Mouse (Mus musculus): Measurements from ENCODE around the gene Trim40. TPM values are rescaled to one million over a fixed set of nuclear protein-coding genes. Genes with fewer than 3 reads are reported as not detected.

The Trim40 gene
- polyA plus RNA-seq, 1 experiment from 2014 or later, result not detected

- H3K4me2 ChIP-seq (ENCODE audit: low read depth, severe bottlenecking), result no peak overlapping the region
- H3K4me1 ChIP-seq (ENCODE audit: control insufficient read depth, insufficient read depth, low read length), result no peaks in the 10 kb centered on the region
- no peaks in the 10 kb centered on the region for H3K9me3 ChIP-seq (ENCODE audit: control insufficient read depth, low read length)
- no peak overlapping the region for H3K9ac ChIP-seq (ENCODE audit: low read length)
- no peak for ATAC-seq (ENCODE audit: insufficient number of reproducible peaks, low FRiP score, low TSS enrichment, low read depth)
- H3K27ac ChIP-seq (replicated peaks; ENCODE audit: low read depth, low read length), result no peak overlapping the region
- 93% methylated on average over 12 of the region's 12 CpGs for WGBS
- no peaks in the 10 kb centered on the region for H3K36me3 ChIP-seq (ENCODE audit: control insufficient read depth, insufficient read depth, low read length)
- H3K27me3 ChIP-seq (ENCODE audit: control insufficient read depth, insufficient read depth, low read length), result no peaks in the 10 kb centered on the region
- no peak for DNase-seq (ENCODE audit: low spot score)
- no peak overlapping the region for H3K4me3 ChIP-seq (ENCODE audit: low read depth, low read length)
Measured at GRCm38 (mm10) chr17:36885132-36885790, 4.7 kb downstream of the Trim40 start.

- no peak overlapping the region for H3K9ac ChIP-seq (ENCODE audit: low read length)
- ATAC-seq (ENCODE audit: insufficient number of reproducible peaks, low FRiP score, low TSS enrichment, low read depth) (no peak), DNase-seq (ENCODE audit: low spot score) (no peak)
- no peaks in the 10 kb centered on the region for H3K9me3 ChIP-seq (ENCODE audit: control insufficient read depth, low read length)
- H3K4me2 ChIP-seq (ENCODE audit: low read depth, severe bottlenecking), result no peak overlapping the region
- H3K4me3 ChIP-seq (ENCODE audit: low read depth, low read length), result no peak overlapping the region
- H3K4me1 ChIP-seq (ENCODE audit: control insufficient read depth, insufficient read depth, low read length), result no peaks in the 10 kb centered on the region
- WGBS, result 87% methylated on average over 2 of the region's 2 CpGs
- no peaks in the 10 kb centered on the region for H3K27me3 ChIP-seq (ENCODE audit: control insufficient read depth, insufficient read depth, low read length)
- H3K36me3 ChIP-seq (ENCODE audit: control insufficient read depth, insufficient read depth, low read length), result no peaks in the 10 kb centered on the region
- no peak overlapping the region for H3K27ac ChIP-seq (replicated peaks; ENCODE audit: low read depth, low read length)
Measured at GRCm38 (mm10) chr17:36883350-36883749, 6.6 kb downstream of the Trim40 start.

GRCm38 (mm10) chr17:36874636-36875035, 15.3 kb downstream of the Trim40 start:
- 69% methylated on average over 4 of the region's 4 CpGs for WGBS
- H3K4me3 ChIP-seq (ENCODE audit: low read depth, low read length), result no peak overlapping the region
- H3K36me3 ChIP-seq (ENCODE audit: control insufficient read depth, insufficient read depth, low read length), result no peaks in the 10 kb centered on the region
- no peaks in the 10 kb centered on the region for H3K9me3 ChIP-seq (ENCODE audit: control insufficient read depth, low read length)
- ATAC-seq (ENCODE audit: insufficient number of reproducible peaks, low FRiP score, low TSS enrichment, low read depth) (no peak), DNase-seq (ENCODE audit: low spot score) (no peak)
- no peaks in the 10 kb centered on the region for H3K27me3 ChIP-seq (ENCODE audit: control insufficient read depth, insufficient read depth, low read length)
- H3K9ac ChIP-seq (ENCODE audit: low read length), result no peak overlapping the region
- no peaks in the 10 kb centered on the region for H3K4me1 ChIP-seq (ENCODE audit: control insufficient read depth, insufficient read depth, low read length)
- no peak overlapping the region for H3K27ac ChIP-seq (replicated peaks; ENCODE audit: low read depth, low read length)
- H3K4me2 ChIP-seq (ENCODE audit: low read depth, severe bottlenecking), result no peak overlapping the region

- Histone ChIP-seq H3K4me1 (ENCODE audit: control insufficient read depth, insufficient read depth, low read length) (no peaks in the 10 kb centered on the region), H3K4me2 (ENCODE audit: low read depth, severe bottlenecking) (no peak overlapping the region), H3K27me3 (ENCODE audit: control insufficient read depth, insufficient read depth, low read length) (peaks cover 15% of the 10 kb centered on the region), H3K4me3 (ENCODE audit: low read depth, low read length) (no peak overlapping the region), H3K9ac (ENCODE audit: low read length) (no peak overlapping the region), H3K36me3 (ENCODE audit: control insufficient read depth, insufficient read depth, low read length) (no peaks in the 10 kb centered on the region), H3K9me3 (ENCODE audit: control insufficient read depth, low read length) (no peaks in the 10 kb centered on the region), H3K27ac (replicated peaks; ENCODE audit: low read depth, low read length) (no peak overlapping the region)
- 77% methylated on average over 25 of the region's 25 CpGs for WGBS
- DNase-seq (ENCODE audit: low spot score) (no peak), ATAC-seq (ENCODE audit: insufficient number of reproducible peaks, low FRiP score, low TSS enrichment, low read depth) (no peak)
Measured at GRCm38 (mm10) chr17:36869955-36870810, 19.7 kb downstream of the Trim40 start.

GRCm38 (mm10) chr17:36869284-36869954, 20.5 kb downstream of the Trim40 start, which contains the start of gene Trim10:
Gene Trim10 (plus strand): TSS chr17:36869574.
- Histone ChIP-seq H3K9me3 (ENCODE audit: control insufficient read depth, low read length) (no peaks in the 10 kb centered on the region), H3K4me3 (ENCODE audit: low read depth, low read length) (no peak within 1 kb of the TSS), H3K27me3 (ENCODE audit: control insufficient read depth, insufficient read depth, low read length) (peaks cover 18% of the 10 kb centered on the region), H3K4me1 (ENCODE audit: control insufficient read depth, insufficient read depth, low read length) (no peaks in the 10 kb centered on the region), H3K4me2 (ENCODE audit: low read depth, severe bottlenecking) (no peak within 1 kb of the TSS), H3K9ac (ENCODE audit: low read length) (no peak within 1 kb of the TSS), H3K27ac (replicated peaks; ENCODE audit: low read depth, low read length) (no peak within 1 kb of the TSS), H3K36me3 (ENCODE audit: control insufficient read depth, insufficient read depth, low read length) (no peaks in the 10 kb centered on the region)
- ATAC-seq (ENCODE audit: insufficient number of reproducible peaks, low FRiP score, low TSS enrichment, low read depth) (0 out of 2 replicates have a peak, but pooled peaks have one; percentile 39), DNase-seq (ENCODE audit: low spot score) (no peak)
- 78% methylated on average over 4 of the region's 4 CpGs for WGBS

- no peak overlapping the region for H3K4me2 ChIP-seq (ENCODE audit: low read depth, severe bottlenecking)
Measured at GRCm38 (mm10) chr17:36868836-36869235, 21.1 kb downstream of the Trim40 start.

GRCm38 (mm10) chr17:36866719-36867527, 23.0 kb downstream of the Trim40 start, which contains the start of gene Trim15:
Gene Trim15 (minus strand): TSS chr17:36867210.
- DNase-seq (ENCODE audit: low spot score), result no peak
- H3K4me1 ChIP-seq (ENCODE audit: control insufficient read depth, insufficient read depth, low read length), result no peaks in the 10 kb centered on the region
- no peaks in the 10 kb centered on the region for H3K36me3 ChIP-seq (ENCODE audit: control insufficient read depth, insufficient read depth, low read length)

More at GRCm38 (mm10) chr17:36868836-36869235, 21.1 kb downstream of the Trim40 start:
- Histone ChIP-seq H3K9me3 (ENCODE audit: control insufficient read depth, low read length) (no peaks in the 10 kb centered on the region), H3K4me1 (ENCODE audit: control insufficient read depth, insufficient read depth, low read length) (no peaks in the 10 kb centered on the region), H3K9ac (ENCODE audit: low read length) (no peak overlapping the region), H3K27me3 (ENCODE audit: control insufficient read depth, insufficient read depth, low read length) (peaks cover 18% of the 10 kb centered on the region), H3K27ac (replicated peaks; ENCODE audit: low read depth, low read length) (no peak overlapping the region), H3K4me3 (ENCODE audit: low read depth, low read length) (no peak overlapping the region), H3K36me3 (ENCODE audit: control insufficient read depth, insufficient read depth, low read length) (no peaks in the 10 kb centered on the region)
- no peak for DNase-seq (ENCODE audit: low spot score)
- 80% methylated on average over 2 of the region's 2 CpGs for WGBS
- ATAC-seq (ENCODE audit: insufficient number of reproducible peaks, low FRiP score, low TSS enrichment, low read depth), result no peak

More at GRCm38 (mm10) chr17:36866719-36867527, 23.0 kb downstream of the Trim40 start, which contains the start of gene Trim15:
- Histone ChIP-seq H3K9ac (ENCODE audit: low read length) (no peak within 1 kb of the TSS), H3K27me3 (ENCODE audit: control insufficient read depth, insufficient read depth, low read length) (peaks cover 18% of the 10 kb centered on the region), H3K4me2 (ENCODE audit: low read depth, severe bottlenecking) (no peak within 1 kb of the TSS; the same call in 1 of the 2 replicates), H3K4me3 (ENCODE audit: low read depth, low read length) (no peak within 1 kb of the TSS), H3K9me3 (ENCODE audit: control insufficient read depth, low read length) (no peaks in the 10 kb centered on the region), H3K27ac (replicated peaks; ENCODE audit: low read depth, low read length) (no peak within 1 kb of the TSS)
- ATAC-seq (ENCODE audit: insufficient number of reproducible peaks, low FRiP score, low TSS enrichment, low read depth), result no peak; the same call in 1 of the 2 replicates
- WGBS, result 15% methylated on average over 29 of the region's 29 CpGs

Measured in limb, embryonic 11.5 days (tissue).